Mouse (Mus musculus) olfactory bulb, adult 2 months (tissue): ENCODE data around the gene Slc25a28. TPM values are rescaled to one million over a fixed set of nuclear protein-coding genes. Genes with fewer than 3 reads are reported as not detected.

Source experiments
- H3K27ac ChIP-seq: fragments of 200-500 bp; 2 replicates; pipeline ENCODE4 v1.5.1; 2012; ENCODE audit warnings: low read depth, low read length; ENCODE audit not compliant: insufficient read depth
- H3K4me1 ChIP-seq: fragments of 200-500 bp; 2 replicates; pipeline ENCODE4 v1.6.1; 2012; ENCODE audit warnings: low read length; ENCODE audit not compliant: control insufficient read depth, insufficient read depth
- H3K4me3 ChIP-seq: fragments of 200-500 bp; 2 replicates; pipeline ENCODE4 v1.5.1; 2012; ENCODE audit warnings: mild to moderate bottlenecking, low read depth, low read length, moderate library complexity; ENCODE audit not compliant: insufficient read depth
- CTCF ChIP-seq: fragments of 200-500 bp; IDR thresholded peaks from 2 replicates; pipeline ENCODE4 v1.5.1; 2012; ENCODE audit warnings: low read depth, mild to moderate bottlenecking, low read length, moderate library complexity; ENCODE audit not compliant: insufficient read depth
- POLR2A ChIP-seq: fragments of 200-500 bp; IDR thresholded peaks from 2 replicates; pipeline ENCODE4 v1.6.1; 2012; ENCODE audit warnings: mild to moderate bottlenecking, low read depth, low read length, moderate library complexity; ENCODE audit not compliant: insufficient read depth
- WGBS: fragments of 180-500 bp; shearing (Covaris S2); methylation state at CpG from one replicate; pipeline ENCODE4 v1.1.7; 2018; 5-methylcytosine and 5-hydroxymethylcytosine counted together
- polyA plus RNA-seq: library from polyadenylated mRNA; stranded (reverse); fragments of >200 nt; gene quantifications from 2 replicates; pipeline ENCODE4 v1.2.4, GENCODE M21; 2012; ENCODE audit warnings: low replicate concordance; ENCODE audit not compliant: missing spikeins, insufficient read depth, insufficient read length

Gene Slc25a28
- polyA plus RNA-seq, 1 experiment, result not detected

DNA sequence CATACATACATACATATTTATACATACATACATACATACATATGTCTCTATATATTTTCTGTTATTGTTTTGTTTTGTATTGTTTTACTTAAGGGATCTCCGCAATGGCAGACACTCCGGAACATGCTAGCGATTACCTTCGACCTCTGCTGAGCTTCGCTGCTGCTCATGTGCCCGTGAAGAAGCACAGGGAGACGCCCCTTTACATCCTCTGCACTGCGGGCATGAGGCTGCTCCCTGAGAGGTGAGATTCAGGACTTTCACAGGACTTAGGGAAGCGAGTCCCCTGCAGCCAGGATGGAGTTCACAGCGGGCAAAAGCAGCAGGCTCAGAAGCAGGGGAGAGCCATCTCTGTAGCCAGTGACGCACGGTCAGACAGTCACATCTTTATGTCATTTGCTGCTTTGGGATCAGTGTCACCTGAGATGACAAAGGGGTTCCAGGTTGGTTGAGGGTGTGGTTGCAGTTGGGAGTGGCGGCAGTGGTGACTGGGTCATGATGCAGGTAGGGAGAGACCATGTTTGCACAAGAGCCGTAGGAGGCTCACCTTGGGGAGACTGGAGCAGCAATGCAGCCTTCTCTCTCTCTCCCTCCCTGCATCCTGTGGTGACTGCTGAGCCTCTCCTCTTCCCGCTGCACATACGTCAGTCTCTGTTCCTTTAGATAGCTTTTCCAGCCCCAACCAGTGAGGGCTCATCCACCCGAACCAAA lies 30.3 kb upstream of the Slc25a28 start:
- H3K4me1 ChIP-seq, result no peaks in the 10 kb centered on the region
- H3K27ac ChIP-seq, result no peak overlapping the region
- no peak overlapping the region for H3K4me3 ChIP-seq
- TF ChIP-seq CTCF (no peak), POLR2A (no peak)
- 93% methylated on average over 17 of the region's 17 CpGs for WGBS

DNA sequence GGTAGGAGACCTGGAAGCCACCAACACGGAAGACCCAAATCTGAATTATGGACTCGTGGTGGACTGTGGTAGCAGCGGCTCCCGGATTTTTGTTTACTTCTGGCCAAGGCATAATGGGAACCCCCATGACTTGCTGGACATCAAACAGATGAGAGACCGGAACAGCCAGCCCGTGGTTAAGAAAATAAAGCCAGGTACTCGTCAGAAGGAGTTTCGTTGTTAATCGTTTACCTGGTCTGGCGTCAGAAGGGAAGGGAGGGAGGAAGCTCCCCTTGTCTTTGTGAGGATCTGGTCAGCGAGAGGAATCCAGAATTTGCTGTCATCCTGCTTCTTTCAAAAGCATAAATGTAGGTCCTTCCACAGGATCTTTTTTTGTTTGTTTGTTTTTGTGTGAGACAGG lies 29.5 kb upstream of the Slc25a28 start:
- peaks cover 2% of the 10 kb centered on the region; the same call in 1 of the 2 replicates for H3K4me1 ChIP-seq
- TF ChIP-seq POLR2A, result no peak
- no peak for TF ChIP-seq CTCF
- H3K27ac ChIP-seq, result no peak overlapping the region
- no peak overlapping the region for H3K4me3 ChIP-seq
- WGBS, result 88% methylated on average over 11 of the region's 11 CpGs

DNA sequence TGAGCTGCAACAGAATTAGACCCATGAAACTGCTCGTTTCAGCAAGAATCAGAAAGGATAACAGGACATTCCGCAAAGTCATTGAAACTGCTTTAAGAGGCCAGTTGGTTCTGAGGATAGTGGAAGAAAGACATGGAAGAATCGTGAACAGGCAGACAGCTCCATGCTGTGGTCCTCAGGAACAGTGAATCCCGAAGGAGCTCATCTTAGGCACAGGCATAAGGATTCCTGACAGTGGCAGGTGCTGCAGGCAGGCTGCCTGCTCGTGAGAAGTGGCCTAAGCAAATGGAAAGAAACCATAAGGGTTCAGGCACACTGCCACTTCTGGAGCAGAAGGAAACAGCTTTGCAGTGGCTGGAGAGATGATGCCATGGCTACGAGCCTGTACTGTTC lies 25.1 kb upstream of the Slc25a28 start:
- Histone ChIP-seq H3K4me3 (no peak overlapping the region), H3K4me1 (peaks cover 9% of the 10 kb centered on the region; the same call in 1 of the 2 replicates), H3K27ac (no peak overlapping the region)
- TF ChIP-seq POLR2A (no peak), CTCF (no peak)
- 79% methylated on average over 6 of the region's 6 CpGs for WGBS

DNA sequence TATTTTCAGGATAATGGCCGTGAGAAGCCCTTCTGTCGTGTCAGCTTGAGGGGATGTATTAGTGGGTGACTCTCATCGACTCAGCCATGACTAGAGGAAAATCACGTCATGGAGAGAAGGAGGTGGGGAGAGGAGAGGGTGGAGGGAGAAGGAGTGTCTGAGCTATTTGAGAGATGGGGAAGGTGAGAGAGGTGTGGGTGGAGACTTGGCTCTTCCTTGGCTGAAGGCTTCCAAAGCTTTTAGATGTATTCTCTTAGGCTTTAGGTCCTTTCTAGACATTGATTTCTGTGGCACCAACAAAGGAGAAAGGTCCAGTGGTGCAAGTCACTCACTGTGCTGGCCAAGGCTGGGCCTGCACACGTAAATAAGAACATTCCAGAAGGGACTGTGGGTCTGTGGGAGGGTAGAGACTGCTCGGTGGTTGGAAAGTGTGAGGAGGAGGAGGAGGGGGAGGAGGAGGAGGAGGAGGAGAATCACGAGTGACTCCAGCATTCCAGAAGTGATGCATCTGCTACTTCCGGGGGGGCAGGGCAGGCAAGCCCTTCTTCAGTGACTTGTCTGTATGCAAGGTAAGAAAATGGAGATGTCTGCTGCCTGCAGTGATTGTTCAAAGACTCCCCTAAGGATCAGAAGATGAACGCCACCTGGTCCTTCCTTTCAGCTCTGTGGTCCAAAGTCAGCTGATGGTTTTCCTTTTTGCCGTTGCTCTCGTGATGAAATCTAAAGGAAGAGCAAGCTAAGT lies 24.5 kb upstream of the Slc25a28 start:
- TF ChIP-seq POLR2A (no peak), CTCF (no peak)
- no peak overlapping the region for H3K27ac ChIP-seq
- no peak overlapping the region for H3K4me3 ChIP-seq
- peaks cover 9% of the 10 kb centered on the region; the same call in 1 of the 2 replicates for H3K4me1 ChIP-seq
- WGBS, result 65% methylated on average over 11 of the region's 11 CpGs

DNA sequence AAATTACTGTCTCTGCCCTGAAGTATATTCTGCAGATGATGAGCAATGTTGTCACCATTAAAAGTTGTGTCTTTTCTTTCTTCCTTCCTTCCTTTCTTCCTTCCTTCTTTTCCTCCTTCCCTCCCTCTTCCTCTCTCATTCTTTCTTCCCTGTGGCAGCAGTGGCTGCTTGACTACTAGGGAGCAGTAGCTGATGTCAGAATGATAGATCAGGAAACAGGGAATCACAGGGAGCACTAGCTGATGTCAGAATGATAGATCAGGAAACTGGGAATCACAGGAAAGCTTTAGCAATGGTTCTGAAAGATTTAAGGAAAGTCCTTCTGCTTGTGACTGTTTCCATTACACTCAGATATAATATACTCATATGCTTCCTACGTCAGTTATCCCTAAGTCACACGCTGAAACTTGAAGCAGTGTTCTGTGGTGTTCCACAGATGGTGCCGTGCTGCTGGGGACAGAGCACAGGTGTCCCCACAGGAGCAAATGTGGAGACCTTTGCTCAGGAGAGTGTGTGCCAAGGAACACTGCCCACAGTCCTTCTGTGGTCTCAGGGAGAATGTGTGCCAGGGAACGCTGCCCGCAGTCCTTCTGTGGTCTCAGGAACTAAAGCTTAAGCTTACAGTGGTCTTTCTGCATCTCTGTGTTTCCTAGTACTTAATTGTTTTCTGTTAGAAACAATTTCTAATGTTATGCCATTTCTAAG lies 23.1 kb upstream of the Slc25a28 start:
- Histone ChIP-seq H3K4me3 (no peak overlapping the region), H3K27ac (no peak overlapping the region), H3K4me1 (peaks cover 10% of the 10 kb centered on the region; the same call in 1 of the 2 replicates)
- 86% methylated on average over 5 of the region's 5 CpGs for WGBS
- TF ChIP-seq CTCF, result no peak
- no peak for TF ChIP-seq POLR2A

DNA sequence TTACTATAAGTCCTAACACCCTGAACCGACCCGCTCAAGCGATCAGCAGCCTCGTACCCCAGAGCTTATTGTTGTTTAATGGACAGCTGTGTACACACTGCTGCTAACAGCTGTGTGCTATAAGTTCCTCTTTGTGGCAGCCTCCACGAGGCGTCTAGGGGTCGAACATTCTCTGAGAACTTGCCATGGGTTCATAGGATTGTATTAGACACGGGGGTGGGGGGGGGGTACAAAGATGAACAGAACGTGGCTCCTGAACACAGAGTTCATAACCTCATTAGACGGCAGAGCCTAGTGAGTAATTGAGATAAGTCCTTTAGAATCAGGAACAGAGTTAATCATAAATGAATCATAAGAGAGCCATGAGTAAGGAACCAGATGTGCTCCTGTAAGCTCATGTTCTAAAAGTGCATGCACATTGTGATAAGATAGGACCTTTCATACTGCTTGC lies 20.9 kb upstream of the Slc25a28 start:
- TF ChIP-seq POLR2A, result no peak
- no peak for TF ChIP-seq CTCF
- WGBS, result 65% methylated on average over 10 of the region's 10 CpGs

DNA sequence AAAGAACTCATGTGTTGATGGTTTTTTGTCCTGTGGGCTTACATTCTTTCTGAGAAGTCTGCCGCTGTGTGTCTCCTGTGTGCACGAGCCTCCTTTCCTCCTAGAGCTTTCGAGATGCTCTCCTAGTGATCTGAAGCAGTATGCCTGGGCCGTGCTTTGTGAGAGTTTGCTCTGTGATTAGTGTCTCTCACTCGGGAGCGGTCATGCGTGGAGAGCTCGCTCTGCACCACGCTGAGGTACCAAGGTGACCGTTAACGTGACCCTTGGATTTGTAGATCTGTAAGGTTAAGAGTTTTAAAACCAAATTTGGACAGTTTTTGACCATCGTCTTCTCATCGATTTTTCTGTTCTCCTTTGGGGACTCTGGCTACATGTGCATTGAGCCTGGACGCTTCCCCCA lies 18.1 kb upstream of the Slc25a28 start:
- Histone ChIP-seq H3K4me3 (no peak overlapping the region), H3K27ac (no peak overlapping the region), H3K4me1 (peaks cover 6% of the 10 kb centered on the region; the same call in 1 of the 2 replicates)
- no peak for TF ChIP-seq POLR2A
- TF ChIP-seq CTCF, result no peak
- WGBS, result 65% methylated on average over 14 of the region's 14 CpGs

More for the DNA sequence above, 20.9 kb upstream of the Slc25a28 start:
- peaks cover 12% of the 10 kb centered on the region; the same call in 1 of the 2 replicates for H3K4me1 ChIP-seq
- no peak overlapping the region for H3K27ac ChIP-seq
- H3K4me3 ChIP-seq, result no peak overlapping the region

DNA sequence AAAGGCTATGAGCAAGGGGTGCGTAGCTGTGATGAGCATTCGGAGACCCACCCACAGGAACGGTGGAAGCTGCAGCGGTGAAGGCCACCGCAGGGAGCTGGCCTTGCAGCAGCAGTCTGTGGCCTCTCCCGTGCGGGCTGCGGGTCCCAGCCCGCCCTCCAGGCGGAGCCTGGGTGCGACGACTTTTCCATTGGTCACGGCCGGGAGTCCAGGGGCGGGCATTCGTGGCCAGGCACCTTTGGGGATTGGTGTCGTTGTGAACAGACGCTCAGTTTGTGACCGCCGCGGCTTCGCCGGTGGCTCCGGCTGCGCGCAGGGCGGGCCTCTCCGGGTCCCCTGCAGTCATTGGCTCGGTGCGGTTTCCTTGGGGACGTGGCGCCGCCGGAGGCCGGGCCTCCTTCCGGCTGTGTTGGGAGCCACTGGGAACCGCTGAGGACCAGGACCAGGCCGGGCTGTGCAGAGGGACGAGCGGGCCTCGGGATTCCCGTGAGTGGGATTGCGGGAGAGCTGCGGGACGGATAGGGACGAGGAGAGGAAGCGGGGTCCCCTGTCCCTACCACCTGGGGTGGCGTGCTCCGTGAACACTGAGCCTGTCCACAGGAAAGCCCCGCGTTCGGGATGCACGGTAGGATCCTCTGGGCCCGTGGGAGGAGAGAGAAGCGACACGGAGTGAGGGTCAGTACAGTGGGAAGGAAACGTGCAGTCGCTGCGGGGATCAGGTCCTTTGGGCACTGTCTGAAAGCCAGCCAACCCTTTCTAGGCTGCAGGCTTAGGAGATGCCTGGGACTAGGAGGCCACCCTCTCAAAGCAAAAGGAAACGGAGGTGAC lies 15.0 kb upstream of the Slc25a28 start, which contains the start of gene Entpd7:
Gene Entpd7, plus strand, starts transcription at position 254 of the 828 bp plus-strand sequence.
- under 1% methylated on average over 58 of the region's 60 CpGs for WGBS
- H3K4me3 ChIP-seq, result peak within 1 kb of the TSS; percentile 87
- TF ChIP-seq POLR2A, result peak; percentile 89
- TF ChIP-seq CTCF, result no peak; the same call in 1 of the 2 replicates
- H3K27ac ChIP-seq, result peak within 1 kb of the TSS; percentile 59
- H3K4me1 ChIP-seq, result peaks cover 3% of the 10 kb centered on the region; the same call in 1 of the 2 replicates
